Mouse (Mus musculus): ENCODE results near the gene Plch2.

DNA sequence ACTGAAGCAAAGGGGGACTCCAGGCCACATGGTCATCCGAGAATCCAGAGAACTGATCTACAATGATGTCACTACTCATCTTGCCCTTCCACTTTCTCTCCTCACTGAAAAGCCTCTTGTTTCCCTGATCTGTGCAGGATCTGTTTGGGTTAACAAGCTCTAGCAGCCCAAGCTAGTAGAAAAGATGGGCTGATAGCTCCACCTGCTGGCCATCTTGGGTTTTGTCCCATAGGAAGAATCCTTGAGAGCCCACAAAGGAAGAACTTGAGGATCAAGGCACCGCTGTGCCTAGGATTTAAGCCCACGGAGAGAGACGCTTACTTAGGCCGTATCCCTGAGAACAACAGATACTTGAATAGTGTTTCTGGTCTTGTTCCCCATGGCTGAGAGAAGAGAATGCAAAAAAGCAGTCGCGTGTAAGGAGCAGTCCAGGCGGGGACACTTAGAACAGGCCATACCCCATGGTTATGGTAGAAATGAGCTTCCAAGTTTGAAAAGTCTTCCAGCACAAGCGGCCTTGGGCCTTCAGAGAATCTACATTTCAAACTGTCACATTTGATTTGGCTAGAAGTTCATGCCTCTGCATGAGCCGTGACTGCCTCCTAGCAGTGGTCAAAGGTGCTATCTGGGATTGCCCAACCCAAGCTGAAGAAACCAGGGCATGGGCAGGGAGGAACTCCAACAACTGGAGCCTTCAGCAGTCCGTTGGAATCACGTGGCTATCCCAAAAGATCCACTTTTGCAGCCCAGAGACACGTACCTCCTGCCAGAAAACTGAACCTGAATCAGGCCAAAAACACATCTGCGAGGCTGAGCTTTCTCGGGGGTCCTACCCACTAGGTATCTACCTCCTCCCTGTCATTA lies 9.6 kb upstream of the Plch2 start:
- TF ChIP-seq CTCF (IDR thresholded peaks at IDR 0.05; ENCODE audit: borderline replicate concordance, insufficient read depth, low read depth, low read length) (peak; percentile 89), POLR2A (IDR thresholded peaks at IDR 0.05; ENCODE audit: borderline replicate concordance, insufficient read depth, low read length) (no peak)
